Mouse (Mus musculus): ENCODE measurements around the gene Alpk3.

Alpk3 gene

DNA sequence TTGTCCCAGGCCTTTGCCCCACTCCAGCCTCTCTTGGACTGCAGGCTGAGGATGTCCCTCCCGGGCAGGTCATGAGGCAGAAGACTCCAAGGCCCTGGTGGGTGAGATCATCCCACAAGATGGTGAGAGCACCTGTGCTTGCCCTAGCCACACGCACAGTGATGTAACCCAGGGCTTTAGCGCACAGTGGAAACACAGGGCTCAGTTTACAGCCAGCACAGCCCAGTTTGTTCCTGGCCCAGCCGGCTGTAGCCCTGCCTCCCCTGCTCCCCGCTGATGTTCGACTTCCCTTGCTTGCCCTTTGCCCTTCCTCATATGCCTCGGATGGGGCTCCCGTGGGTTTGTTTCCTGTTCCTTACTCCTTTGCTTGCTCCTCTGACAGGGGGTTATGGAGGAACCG is 17.1 kb downstream of the Alpk3 start:
- DNase-seq (ENCODE audit: low spot score in 2 of 2), result no peak

DNA sequence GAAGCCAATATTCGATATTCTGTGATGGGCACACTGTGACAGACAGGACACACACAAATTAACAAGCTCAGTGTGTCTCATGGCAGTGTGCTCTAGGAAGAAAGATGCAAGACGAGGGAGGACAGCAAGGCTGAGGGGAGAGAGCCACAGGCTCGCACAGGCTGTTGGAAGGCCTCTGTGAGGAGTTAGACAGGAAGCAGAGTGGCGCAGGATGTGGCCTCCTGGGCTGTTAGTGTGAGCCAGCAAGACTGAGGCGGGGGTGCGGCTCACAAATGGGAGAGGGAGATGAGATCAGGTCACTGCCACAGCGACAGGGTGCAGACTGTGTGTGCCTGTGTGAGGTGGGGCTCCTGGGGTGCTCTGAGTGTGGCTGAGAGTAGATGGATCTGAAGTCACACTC is 17.9 kb downstream of the Alpk3 start:
- no peak for DNase-seq (ENCODE audit: low spot score in 2 of 2)

DNA sequence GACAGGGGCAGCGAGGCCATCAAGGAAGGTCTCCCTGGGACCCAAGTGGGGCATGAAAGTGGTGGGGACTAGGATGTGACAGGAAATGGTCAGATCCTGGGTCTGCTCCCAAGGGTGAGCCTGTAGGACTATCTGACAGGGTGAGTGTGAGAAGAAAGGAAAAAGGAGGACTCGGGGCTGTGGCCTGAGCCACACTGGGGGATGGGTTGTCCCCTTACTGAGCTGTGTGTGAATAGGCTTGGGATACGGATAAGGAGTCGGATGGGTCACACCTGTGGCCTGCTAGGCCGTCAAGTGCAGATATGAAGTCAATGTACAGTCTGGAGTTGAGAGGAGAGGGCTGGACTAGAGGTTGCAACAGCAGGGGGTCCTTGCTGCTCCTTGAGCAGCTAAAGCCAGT is 18.3 kb downstream of the Alpk3 start:
- no peak for DNase-seq (ENCODE audit: low spot score in 2 of 2)

DNA sequence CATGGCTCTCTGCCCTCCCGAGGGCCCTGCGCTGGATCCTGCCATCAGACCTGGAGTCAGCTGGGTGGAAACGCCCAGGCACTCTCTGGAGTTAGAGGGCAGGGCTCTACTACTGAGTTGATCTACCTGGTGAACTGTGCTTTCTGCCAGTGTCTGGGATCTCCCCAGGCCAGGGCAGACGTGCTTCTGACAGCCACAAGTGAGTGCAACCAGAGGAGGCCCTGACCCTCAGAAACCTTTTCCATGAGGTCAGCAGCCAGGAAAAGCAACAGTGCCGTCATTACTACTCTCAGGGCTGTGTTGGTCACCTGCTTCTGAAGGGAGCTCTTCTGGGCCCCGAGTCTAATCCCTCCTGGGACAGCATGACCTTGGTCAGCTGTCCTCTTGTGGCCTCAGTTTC is 19.6 kb downstream of the Alpk3 start:
- no peak for DNase-seq (ENCODE audit: low spot score in 2 of 2)

DNA sequence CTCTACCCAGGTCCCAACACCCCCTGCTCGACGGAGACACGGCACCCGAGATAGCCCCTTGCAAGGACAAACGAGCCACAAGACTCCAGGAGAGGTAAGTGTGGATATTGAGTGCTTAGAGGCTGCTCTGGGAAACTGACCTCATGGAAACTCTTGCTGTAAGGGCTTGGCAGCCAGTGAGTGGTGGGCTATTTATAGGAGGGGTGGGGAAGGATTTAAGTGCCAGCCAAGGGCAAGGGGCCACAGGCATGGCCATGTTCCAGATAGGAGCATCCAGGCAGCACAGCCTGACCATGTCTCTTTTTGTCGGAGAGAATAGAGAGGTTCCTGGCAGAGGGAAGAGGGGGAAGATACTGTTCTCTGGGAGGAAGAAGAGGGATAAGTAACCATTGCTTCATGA is 21.3 kb downstream of the Alpk3 start:
- no peak for DNase-seq (ENCODE audit: low spot score in 2 of 2)

DNA sequence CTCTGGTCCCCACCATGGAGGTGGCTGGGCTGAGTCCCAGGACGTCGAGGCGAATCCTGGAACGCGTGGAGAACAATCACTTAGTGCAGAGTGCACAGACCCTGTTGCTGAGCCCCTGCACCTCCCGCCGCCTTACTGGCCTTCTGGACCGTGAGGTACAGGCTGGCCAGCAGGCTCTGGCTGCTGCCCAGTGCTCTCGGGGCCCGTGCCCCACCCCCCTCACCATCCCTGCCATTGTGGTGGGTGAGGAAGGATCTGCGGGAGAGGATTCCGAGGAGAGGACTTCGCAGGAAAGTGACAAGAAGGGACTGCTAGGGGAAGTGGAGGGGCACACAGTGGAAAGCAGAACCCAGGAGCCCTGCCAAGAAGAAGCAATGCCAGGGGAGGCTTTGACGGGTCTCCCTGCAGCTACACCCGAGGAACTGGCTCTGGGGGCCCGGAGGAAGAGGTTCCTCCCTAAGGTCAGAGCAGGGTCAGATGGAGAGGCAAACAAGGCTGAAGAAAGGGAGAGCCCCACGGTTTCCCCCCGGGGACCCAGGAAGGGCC is 36.1 kb downstream of the Alpk3 start:
- DNase-seq (ENCODE audit: low spot score in 2 of 2), result no peak

DNA sequence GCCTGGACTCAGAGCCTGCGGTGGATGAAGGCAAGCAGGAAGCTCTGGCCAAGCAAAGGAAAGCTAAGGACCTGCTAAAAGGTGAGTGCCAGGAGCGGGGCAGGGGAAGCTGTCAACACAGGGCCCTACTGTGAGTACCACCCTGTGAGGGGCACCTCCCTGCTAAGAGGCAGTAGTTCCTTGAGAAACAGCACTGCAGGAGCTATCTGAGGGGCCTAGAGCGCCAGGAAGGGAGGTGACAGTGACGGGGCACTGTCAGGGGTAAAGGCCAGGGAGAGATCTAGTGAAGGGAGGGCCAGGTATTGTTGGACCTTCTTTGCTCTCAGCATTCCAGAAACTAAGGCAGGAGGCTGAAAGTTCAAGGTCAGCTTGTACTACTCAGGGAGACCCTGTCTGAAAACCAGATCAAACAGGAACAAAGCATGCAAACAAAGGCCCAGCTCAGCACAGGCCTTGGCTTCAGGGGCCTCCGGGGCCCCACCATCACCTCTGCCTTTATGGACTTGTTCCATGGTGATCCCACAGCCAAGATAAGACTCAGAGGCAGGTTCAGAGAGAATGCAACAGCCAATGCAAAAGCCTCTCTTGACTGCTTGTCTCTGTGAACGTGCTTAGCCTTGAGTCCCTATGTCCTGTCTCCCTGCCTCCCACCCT is 36.8 kb downstream of the Alpk3 start:
- DNase-seq (ENCODE audit: low spot score in 2 of 2), result no peak

DNA sequence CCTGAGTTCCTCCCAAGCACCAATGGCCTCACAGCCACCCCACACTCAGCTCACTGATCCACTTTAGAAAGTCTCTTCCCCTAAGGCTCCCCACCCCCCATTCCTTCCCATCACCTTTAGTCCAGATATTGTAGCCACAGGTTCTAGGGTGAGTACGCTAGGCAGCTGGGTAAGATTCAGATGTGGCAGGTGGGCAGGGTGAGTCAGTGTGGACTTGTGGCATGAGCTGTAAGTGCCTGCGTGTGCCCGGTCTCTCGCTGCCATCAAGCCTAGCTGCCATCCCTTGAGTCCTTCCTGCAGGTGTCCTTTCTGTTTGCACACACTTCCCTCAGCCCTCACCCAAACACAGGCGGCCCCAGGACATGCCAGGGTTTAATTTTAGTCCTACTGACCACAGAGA is 42.9 kb downstream of the Alpk3 start:
- no peak for DNase-seq (ENCODE audit: low spot score in 2 of 2)

DNA sequence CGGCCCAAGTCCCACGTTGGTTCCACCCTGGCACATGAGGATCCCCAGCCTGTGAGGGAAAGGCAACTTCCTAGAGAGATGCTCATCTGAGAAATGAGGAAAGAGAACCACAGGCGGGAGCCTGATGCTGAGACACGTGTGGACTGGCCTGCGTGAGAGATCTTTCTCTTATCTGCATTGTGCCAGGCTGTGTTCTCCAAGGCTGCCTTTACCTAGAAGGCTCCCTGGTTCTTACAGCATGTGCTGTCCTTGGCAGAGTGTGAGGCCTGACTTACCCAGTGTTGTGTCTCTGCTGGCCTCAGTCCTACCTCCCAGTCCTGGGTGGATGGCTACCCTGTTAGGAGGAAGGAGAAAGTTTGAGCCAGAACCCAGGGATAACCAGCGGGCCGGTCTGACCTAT is 45.5 kb downstream of the Alpk3 start:
- DNase-seq (ENCODE audit: low spot score in 2 of 2), result no peak

DNA sequence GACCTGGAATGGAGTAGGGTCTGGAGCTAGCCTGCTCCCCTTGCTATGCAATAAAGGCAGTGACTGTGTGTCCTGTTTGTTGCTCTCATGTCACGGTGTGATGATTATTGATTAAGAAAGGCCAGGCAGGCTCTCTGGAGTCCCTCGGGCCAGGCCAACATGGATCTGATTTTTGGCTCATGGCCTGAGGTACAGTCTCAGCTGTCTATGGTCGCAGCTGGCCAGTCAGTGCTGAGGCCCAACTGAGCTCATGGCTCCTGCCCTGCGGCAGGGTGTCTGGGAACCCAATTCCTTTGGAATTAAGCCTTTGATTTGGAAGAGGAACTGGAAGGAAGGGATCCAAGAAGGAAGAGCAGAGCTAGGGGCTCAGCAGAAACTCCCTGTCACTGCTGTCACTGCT is 48.1 kb downstream of the Alpk3 start:
- no peak for DNase-seq (ENCODE audit: low spot score in 2 of 2)

DNA sequence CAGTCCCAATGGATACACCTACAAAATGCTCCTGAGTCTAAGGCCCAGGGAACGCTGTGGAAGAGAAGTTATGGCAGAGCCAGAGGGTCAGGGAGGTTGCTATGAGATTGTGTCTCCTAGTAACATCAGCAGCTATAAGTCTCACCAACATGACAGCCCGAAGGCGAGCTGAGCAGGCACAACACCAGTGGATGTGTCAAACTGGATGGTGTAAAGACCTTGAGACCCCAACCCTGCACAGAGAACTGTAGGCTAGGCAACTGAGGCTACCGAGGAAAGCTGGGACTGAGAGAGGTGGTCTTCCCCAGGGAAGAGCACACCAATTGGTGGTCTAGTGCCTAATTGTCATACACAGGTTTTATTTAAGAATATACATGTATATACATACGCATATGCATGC is 50.8 kb downstream of the Alpk3 start:
- DNase-seq (ENCODE audit: low spot score in 2 of 2), result no peak

DNA sequence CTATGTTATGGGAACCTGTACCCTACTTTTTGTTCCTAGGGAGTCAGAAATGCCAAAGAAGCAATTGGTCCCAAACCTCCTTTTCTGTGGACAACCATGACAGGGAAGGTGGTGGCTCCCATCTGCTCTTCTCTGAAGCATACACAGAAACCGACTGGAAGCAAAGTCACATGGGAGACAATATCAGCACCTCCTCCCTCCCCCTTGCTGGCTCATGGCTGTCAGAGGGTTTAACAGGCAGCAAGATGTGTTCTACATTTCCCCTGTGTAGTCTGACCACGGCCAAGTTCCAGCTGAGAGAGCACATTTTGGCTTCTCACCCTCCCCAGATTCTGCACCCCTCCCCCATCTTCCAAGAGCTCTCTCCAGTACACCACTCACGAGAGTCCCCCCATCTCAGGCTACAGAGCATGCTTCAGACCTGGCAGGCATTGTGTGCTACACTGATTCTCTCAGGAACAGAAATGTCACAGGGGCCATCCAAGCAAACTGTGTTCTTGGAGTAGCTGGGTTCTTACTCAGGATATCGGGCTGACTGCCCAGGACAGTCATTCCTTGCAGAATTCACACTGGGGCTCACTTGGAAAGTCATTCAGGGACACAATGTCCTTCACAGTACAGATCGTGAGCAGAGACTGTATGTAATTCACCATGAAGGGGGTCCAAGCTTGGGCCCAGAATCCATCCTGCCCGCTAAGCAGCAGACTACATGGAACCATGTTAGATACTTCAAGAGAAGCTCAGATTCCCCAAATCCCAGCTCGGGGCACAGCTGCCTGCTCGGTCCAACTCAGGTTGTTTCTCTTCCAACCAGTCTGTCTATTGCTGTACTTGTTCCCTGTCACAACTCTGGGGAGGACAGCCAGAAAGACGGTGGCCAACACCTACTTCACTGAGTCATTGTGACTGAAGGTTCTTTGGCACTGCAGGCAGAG is 52.6 kb downstream of the Alpk3 start:
- DNase-seq (ENCODE audit: low spot score in 2 of 2), result no peak

DNA sequence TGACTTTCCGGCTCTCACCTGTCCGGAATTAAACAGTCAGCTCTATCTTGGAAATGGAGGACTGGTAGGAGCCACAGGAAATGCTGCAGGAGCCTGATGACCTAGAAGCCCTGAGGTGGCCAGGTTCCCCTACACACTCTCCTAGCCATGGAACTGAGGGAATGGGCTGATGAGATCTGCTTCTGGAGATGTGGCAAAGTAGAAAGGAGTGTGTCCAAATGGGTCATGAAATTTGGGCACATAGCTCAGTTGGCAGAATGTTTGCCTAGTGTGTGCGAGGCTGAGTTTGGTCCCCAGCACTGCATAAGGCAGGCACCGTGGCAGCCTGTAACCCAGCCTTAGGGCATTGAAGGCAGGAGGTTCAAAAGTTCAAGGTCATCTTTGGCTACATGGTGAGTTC is 53.4 kb downstream of the Alpk3 start:
- DNase-seq (ENCODE audit: low spot score in 2 of 2), result no peak

DNA sequence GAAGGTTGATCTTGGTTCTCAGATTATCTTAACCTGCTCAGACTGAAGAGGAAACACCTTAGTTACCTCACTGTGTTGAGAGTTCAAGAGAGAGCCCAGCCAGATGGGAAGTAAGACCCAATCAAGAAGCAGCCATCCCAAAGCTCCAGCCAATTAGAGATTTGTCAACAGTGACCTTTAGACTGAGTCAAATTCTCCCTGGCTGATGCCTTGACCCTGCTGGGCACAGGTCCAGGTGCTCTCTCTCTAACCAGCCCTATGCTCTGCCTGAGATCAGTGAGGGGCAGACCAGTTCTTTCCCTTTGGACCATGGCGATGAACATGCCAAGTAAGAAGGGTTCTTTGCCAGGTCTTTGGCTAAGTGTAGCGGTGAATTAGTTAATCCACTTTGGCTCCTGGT is 54.3 kb downstream of the Alpk3 start:
- no peak for DNase-seq (ENCODE audit: low spot score in 2 of 2)

DNA sequence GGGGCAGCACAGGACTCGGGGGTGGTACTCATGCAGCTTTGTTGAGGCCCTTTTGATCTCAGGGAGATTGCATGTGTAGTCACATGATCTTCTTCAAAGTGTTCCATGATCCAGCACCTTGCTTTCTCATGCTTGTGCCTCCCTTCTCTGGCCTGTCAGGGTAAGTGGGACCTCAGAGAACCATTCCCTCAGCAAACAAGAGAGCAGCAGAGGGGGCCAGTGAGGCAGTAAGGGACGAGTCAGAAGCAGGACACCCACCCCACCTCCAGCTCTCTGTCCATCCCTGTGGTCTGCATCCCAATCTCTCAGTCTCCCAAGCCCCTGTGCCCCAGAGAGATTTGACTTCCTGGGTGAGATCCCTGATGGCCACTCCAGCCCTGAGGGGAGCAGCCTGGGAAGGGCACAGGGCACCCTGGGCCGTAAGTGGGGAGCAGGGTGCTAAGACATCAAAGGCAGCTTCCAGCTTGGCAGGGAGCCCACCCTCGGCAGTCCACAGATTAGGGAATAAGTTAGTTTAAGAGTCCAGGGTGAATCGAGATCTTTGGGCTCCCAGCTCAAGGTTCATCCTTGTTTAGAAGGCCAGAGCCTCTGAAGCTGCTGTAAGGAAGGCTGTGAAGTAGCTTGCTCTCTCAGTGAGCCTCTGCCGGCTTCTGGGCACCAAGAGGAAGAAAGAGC is 55.4 kb downstream of the Alpk3 start:
- no peak for DNase-seq (ENCODE audit: low spot score in 2 of 2)

DNA sequence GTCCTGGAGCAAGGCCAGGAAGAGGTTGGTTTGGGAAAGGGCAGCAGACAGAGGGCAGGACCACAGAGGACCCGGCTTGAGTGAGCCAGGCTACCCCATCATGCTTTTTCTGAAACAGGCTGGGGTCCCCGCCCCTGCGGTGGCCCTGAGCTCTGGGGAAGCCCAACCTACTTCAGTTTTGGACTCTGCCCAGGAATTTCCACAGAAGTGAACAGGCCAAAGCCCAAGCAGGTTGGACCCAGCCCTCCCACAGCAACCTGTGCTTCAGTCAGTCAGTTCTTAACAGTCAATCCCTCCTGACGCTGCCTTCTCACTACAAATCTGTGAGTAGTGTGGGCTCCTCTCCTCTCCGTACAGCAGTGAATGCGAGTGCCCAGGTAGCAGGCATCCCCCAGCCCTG is 57.2 kb downstream of the Alpk3 start, which contains the start of gene Slc28a1:
Gene Slc28a1, plus strand, starts transcription at position 245 of the 400 bp plus-strand sequence.
- no peak for DNase-seq (ENCODE audit: low spot score in 2 of 2)

DNA sequence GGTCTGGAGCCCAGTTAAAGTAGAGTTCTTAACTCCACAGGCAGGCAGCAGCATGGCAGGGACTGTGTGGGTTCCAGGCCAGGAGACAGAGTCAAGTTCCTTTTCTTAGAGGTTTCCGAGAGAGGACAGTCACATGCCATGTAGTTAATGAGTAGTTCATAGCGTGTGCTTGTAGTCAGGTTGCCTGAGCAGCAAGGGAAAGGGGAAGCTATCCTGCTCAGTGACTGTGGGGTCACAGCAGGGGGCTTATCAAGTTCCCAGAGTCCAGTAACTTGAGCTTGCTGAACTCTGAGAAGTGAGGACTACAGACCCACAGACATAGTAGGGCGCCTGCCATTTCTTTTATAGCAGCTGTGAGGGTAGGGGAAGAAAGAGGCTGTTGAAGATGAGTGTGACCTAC is 63.7 kb downstream of the Alpk3 start:
- DNase-seq (ENCODE audit: low spot score in 2 of 2), result no peak

DNA sequence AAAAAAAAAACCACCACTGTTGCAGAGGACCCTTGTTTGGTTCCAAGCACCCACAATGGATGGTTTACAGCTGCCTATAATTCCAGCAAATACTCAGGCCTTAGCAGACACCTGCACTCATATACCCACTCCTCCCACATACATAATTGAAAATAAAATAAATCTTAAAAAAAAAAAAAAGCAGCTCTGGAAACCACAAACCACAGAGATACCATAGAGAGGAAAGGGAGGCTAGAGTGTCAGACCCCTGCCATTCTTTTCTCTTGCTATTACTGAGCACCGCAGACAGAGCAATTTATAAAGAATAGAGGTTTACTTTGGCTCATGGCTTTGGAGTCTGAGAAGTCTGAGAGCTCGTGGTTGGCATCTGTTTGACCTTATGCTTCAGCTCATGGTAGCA is 65.4 kb downstream of the Alpk3 start:
- DNase-seq (ENCODE audit: low spot score in 2 of 2), result no peak

DNA sequence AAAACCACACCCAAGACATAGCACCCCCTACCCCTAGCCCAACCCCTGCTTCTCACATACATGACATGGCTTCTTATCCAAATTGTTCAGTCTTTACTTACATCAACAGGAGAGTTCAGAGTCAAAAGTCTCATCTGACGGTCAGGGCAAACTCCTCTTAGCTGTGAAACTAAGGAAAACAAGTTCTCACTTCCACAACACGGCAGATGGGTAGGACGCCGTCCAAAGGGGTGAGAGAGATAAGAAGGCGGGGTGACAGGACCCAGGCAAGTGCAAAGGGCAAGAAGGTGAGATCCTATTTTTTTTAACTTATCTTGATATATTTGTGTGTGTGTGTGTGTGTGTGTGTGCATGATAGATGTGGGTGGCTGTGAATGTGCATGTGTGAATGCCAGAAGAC is 66.2 kb downstream of the Alpk3 start:
- no peak for DNase-seq (ENCODE audit: low spot score in 2 of 2)

DNA sequence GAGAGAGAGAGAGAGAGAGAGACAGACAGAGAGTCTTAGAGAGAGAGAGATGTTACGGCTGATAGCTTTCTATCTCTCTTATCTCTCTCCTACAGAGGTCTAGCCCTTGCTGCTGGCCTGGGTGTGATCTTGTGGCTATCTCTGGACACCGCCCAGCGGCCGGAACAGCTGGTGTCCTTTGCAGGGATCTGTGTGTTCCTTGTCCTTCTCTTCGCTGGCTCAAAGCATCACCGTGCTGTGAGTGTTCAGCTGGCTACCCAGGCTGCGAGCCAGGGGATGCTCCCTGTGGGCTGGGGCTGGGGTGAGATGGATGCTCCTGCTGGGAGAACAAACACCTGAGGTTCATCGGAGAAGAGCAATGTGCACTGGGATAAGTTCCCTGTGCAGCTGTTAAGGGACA is 67.4 kb downstream of the Alpk3 start:
- no peak for DNase-seq (ENCODE audit: low spot score in 2 of 2)

DNA sequence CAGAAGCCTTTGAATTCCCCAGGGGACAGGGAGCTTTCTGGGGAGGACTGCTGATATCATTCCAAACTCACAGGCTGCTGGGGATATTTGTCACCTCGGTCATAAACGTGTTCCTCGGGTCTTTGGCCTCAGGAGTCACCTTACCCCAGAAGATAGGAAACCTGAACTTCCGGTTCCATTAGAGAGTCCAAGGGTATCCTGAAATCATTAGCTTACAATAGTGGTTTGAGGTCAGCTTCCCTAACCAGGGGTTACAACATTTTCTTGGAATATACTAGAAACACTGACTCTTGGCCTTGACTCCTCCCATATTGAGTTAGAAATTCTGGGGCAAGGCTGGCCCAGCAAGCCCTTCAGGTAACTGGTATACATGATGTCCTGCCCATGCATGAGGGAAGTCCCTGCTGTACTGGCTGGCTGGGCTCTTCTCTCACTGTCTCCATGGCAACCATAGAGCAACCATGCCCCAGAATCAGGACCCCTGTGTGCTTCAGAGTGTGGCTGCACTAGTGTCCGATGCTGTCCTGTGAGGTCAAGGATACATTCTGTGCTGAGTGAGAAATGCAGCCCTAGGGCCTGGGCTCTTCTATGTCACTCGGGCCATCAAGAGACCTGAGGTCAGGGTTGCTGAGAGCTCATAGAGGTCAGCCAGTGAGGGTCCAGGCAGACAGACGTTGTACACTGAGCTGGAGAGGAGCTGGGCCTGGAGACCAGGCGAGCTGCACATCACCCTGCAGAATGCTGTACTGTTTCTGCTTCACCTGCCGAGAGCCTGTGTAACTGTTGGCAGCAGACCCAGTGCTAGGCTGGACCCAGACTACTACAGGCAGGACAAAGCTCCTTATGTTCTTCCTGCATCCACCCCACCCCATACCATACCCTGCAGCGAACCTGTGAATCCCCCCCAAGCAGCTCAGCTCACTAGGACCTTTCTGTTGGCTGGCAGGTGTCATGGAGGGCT is 68.1 kb downstream of the Alpk3 start:
- DNase-seq (ENCODE audit: low spot score in 2 of 2), result no peak

All from frontal cortex, postnatal 14 days (tissue).